Mouse (Mus musculus): ENCODE data around the gene Anxa4. TPM values are rescaled to one million over a fixed set of nuclear protein-coding genes. Genes with fewer than 3 reads are reported as not detected.
A peak's percentile ranks its signal among the peaks of the same experiment; 100 is the strongest.

The Anxa4 gene
- polyA plus RNA-seq, 1 experiment from 2014 or later: 90.4 TPM

- Histone ChIP-seq H3K4me3 (ENCODE audit: low read depth, low read length) (no peak overlapping the region), H3K4me1 (ENCODE audit: insufficient read depth) (peaks cover 7% of the 10 kb centered on the region; the same call in 1 of the 2 replicates), H3K27ac (ENCODE audit: low read depth) (no peak overlapping the region), H3K9ac (no peak overlapping the region), H3K27me3 (ENCODE audit: insufficient read depth, low read length) (no peaks in the 10 kb centered on the region), H3K4me2 (no peak overlapping the region), H3K36me3 (ENCODE audit: insufficient read depth) (peaks cover 6% of the 10 kb centered on the region; the same call in 1 of the 2 replicates), H3K9me3 (ENCODE audit: low read depth, low read length) (no peaks in the 10 kb centered on the region)
- no peak for TF ChIP-seq CTCF (IDR thresholded peaks at IDR 0.05; ENCODE audit: low read depth)
- no peak for ATAC-seq (ENCODE audit: insufficient read depth)
- no peak for DNase-seq
- WGBS: 47% methylated on average over 6 of the region's 6 CpGs
Measured at GRCm38 (mm10) chr6:86736830-86737229, 56.6 kb downstream of the Anxa4 start.

- DNase-seq (no peak), ATAC-seq (ENCODE audit: insufficient read depth) (no peak)
- H3K9me3 ChIP-seq (ENCODE audit: low read depth, low read length): no peaks in the 10 kb centered on the region
- peaks cover 4% of the 10 kb centered on the region; the same call in 1 of the 2 replicates for H3K36me3 ChIP-seq (ENCODE audit: insufficient read depth)
- H3K9ac ChIP-seq: no peak overlapping the region
- H3K4me1 ChIP-seq (ENCODE audit: insufficient read depth): peaks cover 7% of the 10 kb centered on the region; the same call in 1 of the 2 replicates
- TF ChIP-seq CTCF (IDR thresholded peaks at IDR 0.05; ENCODE audit: low read depth): no peak
- WGBS: 74% methylated on average over 4 of the region's 4 CpGs
- no peak overlapping the region for H3K4me2 ChIP-seq
- no peaks in the 10 kb centered on the region for H3K27me3 ChIP-seq (ENCODE audit: insufficient read depth, low read length)
- H3K4me3 ChIP-seq (ENCODE audit: low read depth, low read length): no peak overlapping the region
- no peak overlapping the region for H3K27ac ChIP-seq (ENCODE audit: low read depth)
Measured at GRCm38 (mm10) chr6:86736313-86736712, 57.1 kb downstream of the Anxa4 start.

GRCm38 (mm10) chr6:86733183-86733876 lies 60.1 kb downstream of the Anxa4 start, which contains the start of gene Gmcl1:
Gene Gmcl1 (minus strand): TSS chr6:86733383.
- 0 out of 2 replicates have a peak, but pooled peaks cover 3% of the 10 kb centered on the region for H3K36me3 ChIP-seq (ENCODE audit: insufficient read depth)
- WGBS: under 1% methylated on average over 58 of the region's 59 CpGs
- H3K27ac ChIP-seq (ENCODE audit: low read depth): peak within 1 kb of the TSS; percentile 58; the same call in 1 of the 2 replicates
- peak within 1 kb of the TSS; percentile 83 for H3K9ac ChIP-seq
- ATAC-seq (ENCODE audit: insufficient read depth) (peak; percentile 95), DNase-seq (peak; percentile 99)
- H3K4me3 ChIP-seq (ENCODE audit: low read depth, low read length): peak within 1 kb of the TSS; percentile 98
- peak within 1 kb of the TSS; percentile 90 for H3K4me2 ChIP-seq
- H3K9me3 ChIP-seq (ENCODE audit: low read depth, low read length): no peaks in the 10 kb centered on the region
- no peak for TF ChIP-seq CTCF (IDR thresholded peaks at IDR 0.05; ENCODE audit: low read depth)
- peaks cover 7% of the 10 kb centered on the region; the same call in 1 of the 2 replicates for H3K4me1 ChIP-seq (ENCODE audit: insufficient read depth)
- H3K27me3 ChIP-seq (ENCODE audit: insufficient read depth, low read length): no peaks in the 10 kb centered on the region

- ATAC-seq (ENCODE audit: insufficient read depth) (peak; percentile 64), DNase-seq (peak; percentile 17)
- H3K4me1 ChIP-seq (ENCODE audit: insufficient read depth): peaks cover 7% of the 10 kb centered on the region; the same call in 1 of the 2 replicates
- no peaks in the 10 kb centered on the region for H3K9me3 ChIP-seq (ENCODE audit: low read depth, low read length)
- no peaks in the 10 kb centered on the region for H3K27me3 ChIP-seq (ENCODE audit: insufficient read depth, low read length)
- peak overlapping the region; percentile 58; the same call in 1 of the 2 replicates for H3K27ac ChIP-seq (ENCODE audit: low read depth)
- TF ChIP-seq CTCF (IDR thresholded peaks at IDR 0.05; ENCODE audit: low read depth): 0 out of 2 replicates have a peak, but pooled peaks have one; percentile 3
- WGBS: under 1% methylated on average over 62 of the region's 62 CpGs
- H3K36me3 ChIP-seq (ENCODE audit: insufficient read depth): peaks cover 1% of the 10 kb centered on the region; the same call in 1 of the 2 replicates
- H3K9ac ChIP-seq: peak overlapping the region; percentile 83
- H3K4me2 ChIP-seq: peak overlapping the region; percentile 90
- peak overlapping the region; percentile 98 for H3K4me3 ChIP-seq (ENCODE audit: low read depth, low read length)
Measured at GRCm38 (mm10) chr6:86732276-86733173, 60.9 kb downstream of the Anxa4 start.

- H3K4me1 ChIP-seq (ENCODE audit: insufficient read depth): peaks cover under 1% of the 10 kb centered on the region; the same call in 1 of the 2 replicates
- 87% methylated on average over 5 of the region's 5 CpGs for WGBS
- H3K9ac ChIP-seq: no peak overlapping the region
- H3K27ac ChIP-seq (ENCODE audit: low read depth): no peak overlapping the region
- H3K4me2 ChIP-seq: no peak overlapping the region
- TF ChIP-seq CTCF (IDR thresholded peaks at IDR 0.05; ENCODE audit: low read depth): no peak
- ATAC-seq (ENCODE audit: insufficient read depth) (no peak), DNase-seq (no peak)
- H3K36me3 ChIP-seq (ENCODE audit: insufficient read depth): peaks cover 3% of the 10 kb centered on the region; the same call in 1 of the 2 replicates
- H3K4me3 ChIP-seq (ENCODE audit: low read depth, low read length): no peak overlapping the region
- H3K27me3 ChIP-seq (ENCODE audit: insufficient read depth, low read length): no peaks in the 10 kb centered on the region
- no peaks in the 10 kb centered on the region for H3K9me3 ChIP-seq (ENCODE audit: low read depth, low read length)
Measured at GRCm38 (mm10) chr6:86728711-86729110, 64.7 kb downstream of the Anxa4 start.

- no peaks in the 10 kb centered on the region for H3K9me3 ChIP-seq (ENCODE audit: low read depth, low read length)
- H3K27ac ChIP-seq (ENCODE audit: low read depth): no peak overlapping the region
- WGBS: 49% methylated on average over 3 of the region's 3 CpGs
- H3K36me3 ChIP-seq (ENCODE audit: insufficient read depth): peaks cover 19% of the 10 kb centered on the region
- no peaks in the 10 kb centered on the region for H3K27me3 ChIP-seq (ENCODE audit: insufficient read depth, low read length)
- no peak for TF ChIP-seq CTCF (IDR thresholded peaks at IDR 0.05; ENCODE audit: low read depth)
- no peak overlapping the region for H3K4me3 ChIP-seq (ENCODE audit: low read depth, low read length)
- H3K9ac ChIP-seq: no peak overlapping the region
- DNase-seq: no peak
- H3K4me2 ChIP-seq: no peak overlapping the region
- no peaks in the 10 kb centered on the region for H3K4me1 ChIP-seq (ENCODE audit: insufficient read depth)
- ATAC-seq (ENCODE audit: insufficient read depth): no peak
Measured at GRCm38 (mm10) chr6:86721977-86722376, 71.4 kb downstream of the Anxa4 start.

Data from lung, embryonic 14.5 days (tissue).